Mouse (Mus musculus) bone marrow, adult 2 months (tissue): Measurements from ENCODE around the gene Eif2d.

ENCODE experiments used
- CTCF ChIP-seq: fragments of 200-500 bp; IDR thresholded peaks from 2 replicates; pipeline ENCODE4 v1.5.1; 2011; ENCODE audit warnings: low read length, control low read depth; ENCODE audit not compliant: control insufficient read depth, insufficient read depth
- POLR2A ChIP-seq: fragments of 200-500 bp; IDR thresholded peaks from 2 replicates; pipeline ENCODE4 v1.6.1; 2011; ENCODE audit warnings: low read depth, mild to moderate bottlenecking, control low read depth, low read length, borderline replicate concordance; ENCODE audit not compliant: control insufficient read depth

DNA sequence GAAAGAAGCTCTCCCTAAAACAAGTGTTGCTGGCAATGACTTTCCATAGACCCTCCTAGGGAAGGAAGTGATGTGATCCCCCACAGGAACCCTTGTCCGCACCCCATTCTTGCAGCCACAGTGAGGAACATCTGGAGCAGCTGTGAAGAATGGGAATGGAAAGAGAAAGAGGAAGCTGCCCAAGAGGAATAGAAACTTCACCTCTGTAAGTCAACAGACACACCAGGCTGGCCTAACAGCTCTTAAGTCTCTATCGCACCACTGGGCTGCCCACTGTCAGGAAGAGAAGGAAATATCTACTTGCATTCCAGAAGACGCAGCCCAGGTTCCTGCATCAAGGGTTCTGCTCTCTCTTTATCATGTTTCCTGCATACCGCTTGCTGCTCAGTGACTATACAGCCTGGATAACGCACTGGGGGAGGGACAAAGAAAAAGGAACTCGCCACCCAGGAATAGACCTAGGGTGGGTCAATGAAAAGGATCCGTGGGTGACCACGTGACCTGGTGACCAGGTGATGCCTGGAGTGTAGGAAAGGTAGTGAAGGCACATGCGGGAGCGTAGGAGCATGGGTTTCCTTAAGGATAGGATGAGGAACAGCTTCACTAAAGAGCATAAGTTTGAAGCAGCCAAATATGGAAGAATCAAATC, 49.1 kb upstream of the Eif2d start:
- TF ChIP-seq POLR2A (no peak), CTCF (no peak)
